Mouse (Mus musculus): ENCODE data around the gene Flt3l. TPM values are rescaled to one million over a fixed set of nuclear protein-coding genes. Genes with fewer than 3 reads are reported as not detected.
"Not testable (repeated sequence)": the region's sequence is repeated elsewhere in the genome, so short reads cannot be mapped to it uniquely, and the experiment has no call there.

Flt3l gene
- total and polyA plus RNA-seq, 3 experiments = 5.5 to 59.1 (median 6.4) TPM

- Histone ChIP-seq H3K36me3 (ENCODE audit: control insufficient read depth, insufficient read depth, low read length) (no peaks in the 10 kb centered on the region), H3K27ac (no peak overlapping the region), H3K79me2 (replicated peaks; ENCODE audit: control insufficient read depth, insufficient read depth, low read length) (no peaks in the 10 kb centered on the region), H3K27me3 (ENCODE audit: control insufficient read depth, insufficient read depth, low read length) (peaks cover 23% of the 10 kb centered on the region), H3K4me1 (ENCODE audit: control insufficient read depth, insufficient read depth, low read length) (no peaks in the 10 kb centered on the region), H3K4me3 (no peak overlapping the region), H3K9ac (ENCODE audit: low read depth, low read length) (no peak overlapping the region)
- TF ChIP-seq EP300 (IDR thresholded peaks at IDR 0.05; ENCODE audit: insufficient read depth, low read depth, low read length) (no peak), POLR2A (IDR thresholded peaks at IDR 0.05; ENCODE audit: insufficient read depth, low read depth, low read length) (no peak), CTCF (IDR thresholded peaks at IDR 0.05) (no peak)
- intact Hi-C loops (cut with DNase I) = no loop called here
- WGBS = 17% methylated on average over 29 of the region's 29 CpGs
- DNase-seq = no peak
Observed at GRCm38 (mm10) chr7:45174567-45175280, 38.5 kb upstream of the Flt3l start.

- DNase-seq; H3K36me3 ChIP-seq (ENCODE audit: control insufficient read depth, insufficient read depth, low read length); intact Hi-C loops (cut with DNase I); H3K9ac ChIP-seq (ENCODE audit: low read depth, low read length); H3K4me1 ChIP-seq (ENCODE audit: control insufficient read depth, insufficient read depth, low read length); H3K79me2 ChIP-seq (replicated peaks; ENCODE audit: control insufficient read depth, insufficient read depth, low read length); H3K4me3 ChIP-seq; H3K27ac ChIP-seq: not testable (repeated sequence)
- H3K27me3 ChIP-seq (ENCODE audit: control insufficient read depth, insufficient read depth, low read length) = peaks cover 25% of the 10 kb centered on the region
- peak; percentile 57 for TF ChIP-seq CTCF (IDR thresholded peaks at IDR 0.05)
- 42% methylated on average over 1 of the region's 1 CpGs for WGBS
Observed at GRCm38 (mm10) chr7:45173772-45174171, 37.5 kb upstream of the Flt3l start.

GRCm38 (mm10) chr7:45172974-45173373 is 36.7 kb upstream of the Flt3l start:
- intact Hi-C loops (cut with DNase I) = no loop called here
- Histone ChIP-seq H3K27me3 (ENCODE audit: control insufficient read depth, insufficient read depth, low read length) (peaks cover 26% of the 10 kb centered on the region), H3K36me3 (ENCODE audit: control insufficient read depth, insufficient read depth, low read length) (no peaks in the 10 kb centered on the region), H3K4me1 (ENCODE audit: control insufficient read depth, insufficient read depth, low read length) (no peaks in the 10 kb centered on the region), H3K79me2 (replicated peaks; ENCODE audit: control insufficient read depth, insufficient read depth, low read length) (no peaks in the 10 kb centered on the region), H3K9ac (ENCODE audit: low read depth, low read length) (no peak overlapping the region), H3K27ac (no peak overlapping the region), H3K4me3 (no peak overlapping the region)
- no peak for DNase-seq
- TF ChIP-seq CTCF (IDR thresholded peaks at IDR 0.05) (peak; percentile 65), POLR2A (IDR thresholded peaks at IDR 0.05; ENCODE audit: insufficient read depth, low read depth, low read length) (no peak)
- WGBS = 57% methylated on average over 7 of the region's 7 CpGs

GRCm38 (mm10) chr7:45169495-45169894 is 33.3 kb upstream of the Flt3l start:
- DNase-seq = no peak
- intact Hi-C loops (cut with DNase I) = no loop called here
- 90% methylated on average over 3 of the region's 3 CpGs for WGBS
- H3K27ac ChIP-seq = no peak overlapping the region
- TF ChIP-seq EP300 (IDR thresholded peaks at IDR 0.05; ENCODE audit: insufficient read depth, low read depth, low read length) (no peak), CTCF (IDR thresholded peaks at IDR 0.05) (no peak), POLR2A (IDR thresholded peaks at IDR 0.05; ENCODE audit: insufficient read depth, low read depth, low read length) (no peak)
- no peaks in the 10 kb centered on the region for H3K36me3 ChIP-seq (ENCODE audit: control insufficient read depth, insufficient read depth, low read length)
- H3K4me1 ChIP-seq (ENCODE audit: control insufficient read depth, insufficient read depth, low read length) = no peaks in the 10 kb centered on the region; the same call in 1 of the 2 replicates
- H3K9ac ChIP-seq (ENCODE audit: low read depth, low read length) = no peak overlapping the region
- H3K27me3 ChIP-seq (ENCODE audit: control insufficient read depth, insufficient read depth, low read length) = peaks cover 5% of the 10 kb centered on the region
- H3K4me3 ChIP-seq = no peak overlapping the region
- H3K79me2 ChIP-seq (replicated peaks; ENCODE audit: control insufficient read depth, insufficient read depth, low read length) = no peaks in the 10 kb centered on the region

- intact Hi-C loops (cut with DNase I) = no loop called here
- 11% methylated on average over 24 of the region's 24 CpGs for WGBS
Observed at GRCm38 (mm10) chr7:45168656-45169055, 32.4 kb upstream of the Flt3l start.

GRCm38 (mm10) chr7:45167761-45168445 is 31.7 kb upstream of the Flt3l start:
- DNase-seq = no peak
- no peak for TF ChIP-seq POLR2A (IDR thresholded peaks at IDR 0.05; ENCODE audit: insufficient read depth, low read depth, low read length)
- no peak for TF ChIP-seq CTCF (IDR thresholded peaks at IDR 0.05)
- TF ChIP-seq EP300 (IDR thresholded peaks at IDR 0.05; ENCODE audit: insufficient read depth, low read depth, low read length) = no peak
- H3K4me1 ChIP-seq (ENCODE audit: control insufficient read depth, insufficient read depth, low read length) = no peaks in the 10 kb centered on the region; the same call in 1 of the 2 replicates
- no peaks in the 10 kb centered on the region for H3K36me3 ChIP-seq (ENCODE audit: control insufficient read depth, insufficient read depth, low read length)
- no peaks in the 10 kb centered on the region for H3K79me2 ChIP-seq (replicated peaks; ENCODE audit: control insufficient read depth, insufficient read depth, low read length)
- no peak overlapping the region for H3K9ac ChIP-seq (ENCODE audit: low read depth, low read length)
- H3K4me3 ChIP-seq = no peak overlapping the region
- intact Hi-C loops (cut with DNase I) = no loop called here
- no peak overlapping the region for H3K27ac ChIP-seq
- peaks cover 8% of the 10 kb centered on the region for H3K27me3 ChIP-seq (ENCODE audit: control insufficient read depth, insufficient read depth, low read length)
- 13% methylated on average over 19 of the region's 19 CpGs for WGBS

More at GRCm38 (mm10) chr7:45168656-45169055, 32.4 kb upstream of the Flt3l start:
- no peak for TF ChIP-seq CTCF (IDR thresholded peaks at IDR 0.05)
- no peak for TF ChIP-seq EP300 (IDR thresholded peaks at IDR 0.05; ENCODE audit: insufficient read depth, low read depth, low read length)
- no peak for DNase-seq
- Histone ChIP-seq H3K27me3 (ENCODE audit: control insufficient read depth, insufficient read depth, low read length) (peaks cover 8% of the 10 kb centered on the region), H3K4me3 (no peak overlapping the region), H3K27ac (no peak overlapping the region), H3K79me2 (replicated peaks; ENCODE audit: control insufficient read depth, insufficient read depth, low read length) (no peaks in the 10 kb centered on the region), H3K9ac (ENCODE audit: low read depth, low read length) (no peak overlapping the region), H3K36me3 (ENCODE audit: control insufficient read depth, insufficient read depth, low read length) (no peaks in the 10 kb centered on the region), H3K4me1 (ENCODE audit: control insufficient read depth, insufficient read depth, low read length) (no peaks in the 10 kb centered on the region; the same call in 1 of the 2 replicates)
